Comparison of ENCODE assay signal across 8 mouse cellular contexts in the genomic region with DNA sequence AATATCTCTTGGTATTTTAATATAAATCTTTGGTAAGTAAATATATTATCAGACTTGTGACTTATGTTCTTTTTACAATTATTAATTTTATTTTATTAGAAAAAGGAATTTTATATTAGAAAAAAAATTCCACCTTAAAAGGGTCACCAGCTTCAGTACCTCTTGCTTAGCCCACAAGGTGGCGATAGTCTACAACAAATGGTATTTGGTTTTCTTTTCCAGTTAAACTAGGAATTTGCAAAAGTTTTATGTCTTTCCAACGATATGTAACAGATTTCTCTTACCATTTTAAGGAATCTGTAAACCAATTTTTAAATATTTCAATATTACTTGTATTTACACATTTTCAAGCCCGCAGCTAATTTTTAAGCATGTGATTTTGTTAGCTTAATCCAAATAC. TPM values are rescaled to one million over a fixed set of nuclear protein-coding genes. Genes with fewer than 3 reads are reported as not detected.
DNase-seq lines count a peak whose midpoint lies in the region; TF ChIP-seq lines count a peak whose summit lies in the region.
"Had no signal": no experiment of that assay in that cellular context is flagged by ENCODE, and none has a peak within 500 bp of the region (broad histone marks: within the 10 kb centered on the region; RNA-seq: fewer than 3 reads in every experiment).

No protein-coding gene starts in this region.

- H3K4me3 ChIP-seq in layer of hippocampus, adult 2 months, result no peak overlapping the region
- H3K4me3 ChIP-seq: embryonic facial prominence, embryonic 13.5 days had no signal

- H3K27ac ChIP-seq in layer of hippocampus, adult 2 months, result peak overlapping the region; percentile 56; the same call in 1 of the 2 replicates
- H3K27ac ChIP-seq: embryonic facial prominence, embryonic 13.5 days had no signal

- TF ChIP-seq CTCF in layer of hippocampus, adult 2 months (conservative IDR thresholded peaks at IDR 0.05), result peak; percentile 94

- peak in 1 of 2 experiments; percentile 70 for DNase-seq in layer of hippocampus, adult 2 months (ENCODE audit: low spot score in 2 of 2)
- no peak for DNase-seq in layer of hippocampus, adult 9-11 months
- peak; percentile 59 for DNase-seq in MN1 (ENCODE audit: low spot score)
- DNase-seq in cerebellum, postnatal 14 days, result peak; percentile 80 to 85
- DNase-seq in heart, postnatal 4 days, result peak; percentile 78
- DNase-seq in lung, postnatal 10 days, result peak; percentile 84
- DNase-seq in natural killer cell, adult 2 months (ENCODE audit: low spot score in 2 of 2), result no peak

RNA-seq across cellular contexts. Expression of a gene that starts 4.2 kb away (rescaled TPM):
- 10 to 100 TPM; 19.7 to 27.8 TPM for total RNA-seq in layer of hippocampus, adult 2 months (2021)
- 10 to 100 TPM; 63.7 to 68.9 TPM for total RNA-seq in heart, postnatal 4 days (2021)

Comparison
In these comparisons a context has a peak if more than half of its experiments do, and no peak if none do; other contexts are left out.
1. DNase-seq: peak in MN1 (single experiment), cerebellum, postnatal 14 days (2 of 2), heart, postnatal 4 days (single experiment) and lung, postnatal 10 days (single experiment); none in layer of hippocampus, adult 9-11 months (single experiment) and natural killer cell, adult 2 months (0 of 2).